Mouse (Mus musculus): Measurements from ENCODE around the gene Prkca.

GRCm38 (mm10) chr11:108202835-108203234 is 140.9 kb downstream of the Prkca start:
- TF ChIP-seq CTCF (IDR thresholded peaks at IDR 0.05; ENCODE audit: insufficient read depth, low read depth, low read length) (no peak), POLR2A (IDR thresholded peaks at IDR 0.05; ENCODE audit: insufficient read depth, low read depth, low read length) (no peak)

Data from olfactory bulb, adult 2 months (tissue).